Mouse (Mus musculus) bone marrow macrophage, adult 2 months (primary cell): ENCODE data around the gene Sh2d1b1.

ENCODE experiments used
- CTCF ChIP-seq: IDR thresholded peaks from 2 replicates; pipeline ENCODE4 v1.5.1; 2012; ENCODE audit warnings: low read depth, mild to moderate bottlenecking, low read length, moderate library complexity
- POLR2A ChIP-seq: IDR thresholded peaks from 2 replicates; pipeline ENCODE4 v1.6.1; 2012; ENCODE audit warnings: mild to moderate bottlenecking, low read depth, low read length, borderline replicate concordance

- no peak for TF ChIP-seq POLR2A
- no peak for TF ChIP-seq CTCF
These were observed 44.9 kb downstream of the Sh2d1b1 start for GRCm38 (mm10) chr1:170322046-170322445.
